Mouse (Mus musculus) gonadal fat pad, adult 2 months (tissue): Measurements from ENCODE around the gene Adgrv1. TPM values are rescaled to one million over a fixed set of nuclear protein-coding genes. Genes with fewer than 3 reads are reported as not detected.
A peak's percentile ranks its signal among the peaks of the same experiment; 100 is the strongest.

Source experiments
- DNase-seq: peaks from one replicate; pipeline ENCODE4 v3.0.0-alpha.2; 2012; ENCODE audit warnings: low read depth
- polyA plus RNA-seq: library from polyadenylated mRNA; depleted of rRNA; stranded (reverse); fragments of >200 nt; gene quantifications from 2 replicates; pipeline ENCODE4 v1.2.3, GENCODE M21; 2012

Adgrv1 gene
- polyA plus RNA-seq, 1 experiment = 0.45 TPM

DNA sequence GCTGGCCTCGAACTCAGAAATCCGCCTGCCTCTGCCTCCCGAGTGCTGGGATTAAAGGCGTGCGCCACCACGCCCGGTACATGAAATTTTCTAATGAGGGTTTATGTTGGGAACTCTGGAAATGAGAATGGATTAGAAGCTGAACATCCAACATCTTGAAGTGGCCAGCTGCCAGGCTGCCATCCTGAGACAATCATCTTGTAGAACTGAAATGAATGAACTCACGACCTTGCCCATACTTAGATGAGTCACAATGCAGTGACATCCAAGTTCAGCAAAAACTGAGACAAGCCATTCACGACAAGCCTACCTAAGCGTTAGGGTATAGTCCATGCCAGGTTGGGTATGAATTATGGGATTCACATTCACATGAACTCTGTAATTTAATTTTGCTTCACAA is 393.1 kb downstream of the Adgrv1 start:
- no peak for DNase-seq

DNA sequence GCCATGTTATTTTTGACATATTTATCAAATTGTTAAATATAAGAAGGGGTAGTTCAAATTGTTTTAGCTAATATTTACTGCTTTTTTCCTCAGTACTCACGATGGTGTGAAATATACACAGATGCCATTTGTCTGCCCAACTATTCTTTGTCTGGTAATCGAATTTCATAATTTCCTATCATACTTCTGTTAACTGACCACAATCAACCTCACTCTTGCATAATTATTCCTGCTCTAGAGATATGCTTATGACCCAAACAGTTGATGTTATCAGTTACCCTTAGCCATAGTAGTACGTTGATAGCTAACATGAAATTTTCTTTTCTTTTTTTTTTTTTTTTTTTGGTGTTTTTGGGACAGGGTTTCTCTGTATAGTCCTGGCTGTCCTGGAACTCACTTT is 393.5 kb downstream of the Adgrv1 start:
- no peak for DNase-seq

DNA sequence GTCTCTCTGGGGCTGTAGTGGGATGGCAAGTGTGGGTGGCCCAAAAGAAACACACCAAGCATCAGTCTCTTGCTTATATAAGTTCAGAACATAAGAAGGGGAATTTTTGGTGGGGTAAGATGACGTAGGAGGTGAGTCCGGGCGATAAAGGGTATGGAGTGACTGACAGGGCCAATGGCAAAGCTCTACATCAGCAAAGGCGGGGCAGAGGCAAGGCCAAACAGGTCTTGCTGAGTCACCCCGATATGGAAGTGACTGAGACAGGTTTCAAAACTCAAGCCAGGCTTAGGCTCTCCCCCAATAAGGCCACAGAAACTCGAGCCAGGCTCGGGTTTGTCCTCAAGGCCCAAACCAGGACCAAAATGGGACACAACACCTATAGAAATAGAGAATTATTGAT is 394.1 kb downstream of the Adgrv1 start:
- no peak for DNase-seq

DNA sequence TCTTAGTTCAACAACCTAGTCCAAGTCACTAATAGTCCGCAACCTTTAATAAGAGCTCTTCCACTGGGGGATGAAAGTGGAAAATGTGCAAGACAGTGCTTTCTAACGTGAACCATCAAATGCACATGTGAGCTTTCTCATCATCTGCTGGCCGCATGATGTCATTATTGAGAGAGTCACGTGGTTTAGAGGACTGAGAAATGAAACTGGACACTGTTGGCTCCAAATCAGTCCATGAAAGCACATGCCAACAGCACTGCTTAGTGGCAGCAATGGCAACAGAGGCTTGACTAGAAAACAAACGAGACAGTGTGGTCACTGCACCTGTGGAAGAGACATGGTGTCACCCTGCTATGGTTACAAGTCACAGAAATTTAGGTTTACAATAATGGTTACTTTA is 395.0 kb downstream of the Adgrv1 start:
- DNase-seq = no peak

DNA sequence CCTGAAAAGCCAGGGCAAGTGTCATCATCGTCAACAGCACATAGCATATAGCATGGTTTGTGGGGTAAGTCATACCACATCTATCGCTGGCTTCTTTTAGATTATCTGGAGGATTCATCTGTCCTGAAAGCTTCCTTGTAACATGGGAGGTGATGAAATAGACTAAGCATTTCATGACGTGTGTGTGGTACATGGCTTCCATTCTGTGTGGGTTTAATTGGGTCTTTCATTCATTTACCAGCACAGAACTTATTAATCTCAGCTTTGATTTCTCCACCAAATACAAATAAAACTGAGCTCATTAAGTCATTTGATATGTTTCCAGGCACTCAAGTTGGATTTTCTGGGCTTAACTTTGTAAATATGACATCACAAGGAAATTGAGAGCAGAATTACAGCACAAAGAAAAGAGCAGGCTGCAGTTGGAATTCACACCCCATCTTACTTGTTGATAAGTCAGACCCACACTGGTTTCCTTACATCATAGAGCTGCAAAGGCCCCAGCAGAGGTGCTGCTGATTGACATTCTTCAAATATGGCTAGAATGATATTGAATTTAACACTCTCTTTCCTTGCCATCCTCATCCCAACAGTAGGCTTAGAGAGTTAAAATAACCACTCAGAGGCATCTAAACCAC is 396.1 kb downstream of the Adgrv1 start:
- peak; percentile 13 for DNase-seq

DNA sequence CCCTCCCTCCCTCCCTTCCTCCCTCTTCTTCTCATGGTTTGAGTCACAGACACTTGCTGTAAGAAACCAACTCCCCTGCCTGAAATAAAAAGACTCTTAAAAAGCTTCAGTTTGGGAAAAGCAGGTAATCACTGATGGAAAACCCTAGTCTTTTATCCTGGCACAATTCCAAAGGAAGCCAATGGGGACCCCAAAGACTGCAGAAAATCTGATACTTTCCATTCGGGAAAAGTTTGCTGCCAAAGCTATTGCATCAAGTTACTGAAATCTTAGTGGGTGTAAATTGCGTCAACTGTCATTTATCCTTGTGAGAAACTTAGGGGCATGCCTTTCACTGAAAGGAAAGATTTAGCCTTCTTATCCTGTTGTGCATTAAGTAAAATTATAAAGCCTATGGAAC is 398.9 kb downstream of the Adgrv1 start:
- DNase-seq = no peak

DNA sequence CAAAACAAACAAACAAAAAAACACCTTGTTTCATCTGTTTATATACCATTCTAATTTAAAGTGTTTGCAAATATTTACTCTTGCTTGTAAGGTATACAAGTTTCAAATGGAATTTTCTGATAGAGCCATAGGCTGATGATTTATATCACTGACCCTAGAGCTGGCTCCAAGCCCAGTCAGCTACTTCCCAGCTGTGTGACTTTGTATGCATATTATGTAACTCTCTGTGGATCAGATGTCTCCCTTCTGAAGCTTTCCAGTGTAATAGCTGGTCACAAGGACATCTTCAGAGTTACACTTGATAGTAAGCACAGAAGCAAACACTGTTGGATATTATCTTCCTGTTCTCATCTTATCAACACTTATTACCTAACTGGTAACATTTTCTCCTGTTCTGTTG is 400.1 kb downstream of the Adgrv1 start:
- no peak for DNase-seq

DNA sequence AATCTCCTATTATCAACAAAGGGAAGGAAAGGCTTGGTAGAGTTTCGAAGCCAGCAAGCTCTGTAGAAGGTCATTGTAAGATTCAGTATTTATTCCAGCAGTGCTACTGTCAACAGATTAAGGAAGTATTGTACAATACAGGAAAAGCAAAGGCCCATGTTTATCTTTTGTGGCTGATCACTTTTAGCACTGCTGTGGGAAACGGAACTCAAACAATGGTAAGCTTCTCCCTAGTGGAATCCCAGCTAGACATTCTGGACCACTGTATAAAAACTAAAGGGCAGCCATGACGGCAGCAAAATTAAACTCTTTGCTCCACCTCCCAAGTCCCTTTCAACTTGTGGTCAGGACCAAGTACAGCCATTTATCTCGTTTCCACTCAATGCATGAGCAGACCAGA is 402.8 kb downstream of the Adgrv1 start:
- DNase-seq = no peak

DNA sequence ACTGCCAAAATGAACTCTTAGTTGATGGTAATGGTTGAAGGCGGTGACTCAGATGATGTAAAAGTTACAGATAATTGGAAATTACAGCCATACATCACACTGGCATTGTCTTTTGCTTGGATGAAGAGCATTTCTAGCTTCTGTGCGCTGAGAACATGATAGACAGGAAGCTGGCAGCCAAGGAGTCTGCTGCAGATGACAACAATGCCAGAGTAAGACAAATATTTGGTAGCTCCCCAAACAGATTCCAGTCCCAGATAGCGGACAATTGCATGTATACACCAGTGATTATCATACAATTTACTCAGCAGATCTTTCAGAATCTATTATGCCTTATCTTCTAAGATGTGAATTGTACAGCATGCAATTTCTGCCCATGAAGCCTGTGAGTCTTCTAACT is 409.2 kb downstream of the Adgrv1 start:
- DNase-seq = no peak

DNA sequence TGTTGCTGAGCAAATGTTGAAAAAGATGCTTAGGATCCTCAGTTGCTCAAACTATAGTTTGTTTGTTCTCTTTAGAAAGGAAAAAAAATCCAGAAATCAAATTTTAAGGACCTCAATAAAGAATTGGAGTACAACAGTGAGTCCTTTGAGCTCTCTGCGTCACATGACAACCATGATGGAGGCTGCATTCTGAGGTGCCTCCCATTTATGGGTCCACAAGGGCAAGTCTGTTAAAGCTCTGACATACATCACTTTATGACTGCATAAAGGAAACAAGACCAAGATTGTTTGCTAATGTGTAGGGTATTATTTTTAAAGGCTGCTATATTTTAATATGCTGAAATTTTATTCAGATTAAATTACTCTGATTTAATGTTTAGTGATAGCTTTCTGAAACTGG is 410.6 kb downstream of the Adgrv1 start:
- DNase-seq = no peak

DNA sequence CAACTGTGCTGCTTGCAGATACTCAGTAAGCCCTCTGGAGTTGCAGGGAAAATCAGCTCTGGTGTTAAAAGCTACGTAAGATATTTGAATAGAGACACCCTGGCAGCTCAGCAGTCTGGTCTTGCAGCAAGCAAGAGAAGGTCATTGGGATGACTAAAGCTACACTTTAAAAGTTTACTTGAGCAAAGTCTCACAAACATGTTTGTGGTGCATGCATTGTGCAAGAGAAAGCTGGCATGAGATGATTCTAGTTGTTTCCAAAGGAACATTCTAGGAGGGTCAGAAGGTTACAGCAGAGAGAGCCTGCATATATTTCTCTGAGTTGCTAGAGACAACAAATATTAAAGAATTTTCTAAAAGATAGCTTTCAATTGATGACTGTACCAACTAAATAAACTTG is 421.5 kb downstream of the Adgrv1 start:
- DNase-seq = no peak

DNA sequence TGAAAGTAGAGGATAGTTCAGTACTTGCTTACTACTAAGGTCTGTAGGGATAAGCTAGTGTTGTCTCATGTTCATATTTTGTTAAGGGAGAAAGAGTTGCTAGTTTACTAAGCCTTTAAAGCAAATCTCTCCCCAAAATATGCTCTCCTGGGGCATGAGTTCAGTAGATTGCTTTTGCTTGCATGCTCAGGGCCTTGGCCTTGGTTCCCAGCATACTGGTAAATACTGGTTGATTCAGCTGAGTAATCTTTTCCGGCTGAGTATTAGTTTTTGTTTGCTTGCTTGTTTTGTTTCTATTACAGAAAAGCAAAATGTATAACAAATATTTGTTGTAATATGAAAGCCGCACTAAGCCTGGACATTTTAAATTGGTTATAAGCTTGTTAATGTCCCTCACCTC is 422.4 kb downstream of the Adgrv1 start:
- no peak for DNase-seq

DNA sequence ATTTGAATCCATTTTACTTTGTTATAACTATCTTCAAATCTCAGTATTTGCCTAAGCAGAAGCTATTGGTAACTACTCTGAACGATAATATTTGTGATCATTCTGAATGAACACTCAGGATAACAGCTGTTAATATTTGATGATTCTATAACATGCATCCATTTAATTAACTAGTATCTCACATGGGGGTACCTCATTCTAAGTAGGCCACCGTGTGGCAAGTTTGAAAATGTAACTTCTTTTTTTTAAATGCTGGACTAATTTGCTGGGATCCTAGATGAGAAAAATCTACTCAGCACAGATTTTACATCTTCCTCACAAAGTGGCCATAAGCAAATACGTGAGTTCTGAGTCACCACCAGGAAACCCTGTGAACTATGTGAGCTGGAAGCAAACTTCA is 423.1 kb downstream of the Adgrv1 start:
- no peak for DNase-seq

DNA sequence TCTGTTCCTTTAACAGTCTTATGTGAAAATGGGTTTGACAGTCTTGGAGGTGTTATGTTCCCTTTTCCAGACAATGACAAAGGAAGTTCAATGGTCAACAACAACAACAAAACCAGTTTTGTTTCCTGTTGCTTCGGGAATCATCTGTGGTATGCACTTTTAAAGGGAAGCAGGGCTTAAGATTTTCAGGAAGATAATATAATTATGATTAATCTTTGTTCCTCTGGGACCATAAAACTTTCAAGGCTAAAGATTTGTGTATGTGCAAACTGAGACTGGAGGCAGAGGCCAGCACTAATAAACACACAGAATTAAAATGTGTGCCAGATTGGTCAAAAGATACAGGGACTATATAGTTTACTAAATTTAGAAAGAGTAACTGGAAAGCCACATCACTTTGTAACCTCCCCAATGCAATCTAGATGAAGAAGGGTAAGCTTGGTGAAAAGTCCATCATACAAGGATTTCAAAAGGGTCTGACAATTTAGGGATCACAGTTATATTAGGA is 424.8 kb downstream of the Adgrv1 start:
- no peak for DNase-seq

DNA sequence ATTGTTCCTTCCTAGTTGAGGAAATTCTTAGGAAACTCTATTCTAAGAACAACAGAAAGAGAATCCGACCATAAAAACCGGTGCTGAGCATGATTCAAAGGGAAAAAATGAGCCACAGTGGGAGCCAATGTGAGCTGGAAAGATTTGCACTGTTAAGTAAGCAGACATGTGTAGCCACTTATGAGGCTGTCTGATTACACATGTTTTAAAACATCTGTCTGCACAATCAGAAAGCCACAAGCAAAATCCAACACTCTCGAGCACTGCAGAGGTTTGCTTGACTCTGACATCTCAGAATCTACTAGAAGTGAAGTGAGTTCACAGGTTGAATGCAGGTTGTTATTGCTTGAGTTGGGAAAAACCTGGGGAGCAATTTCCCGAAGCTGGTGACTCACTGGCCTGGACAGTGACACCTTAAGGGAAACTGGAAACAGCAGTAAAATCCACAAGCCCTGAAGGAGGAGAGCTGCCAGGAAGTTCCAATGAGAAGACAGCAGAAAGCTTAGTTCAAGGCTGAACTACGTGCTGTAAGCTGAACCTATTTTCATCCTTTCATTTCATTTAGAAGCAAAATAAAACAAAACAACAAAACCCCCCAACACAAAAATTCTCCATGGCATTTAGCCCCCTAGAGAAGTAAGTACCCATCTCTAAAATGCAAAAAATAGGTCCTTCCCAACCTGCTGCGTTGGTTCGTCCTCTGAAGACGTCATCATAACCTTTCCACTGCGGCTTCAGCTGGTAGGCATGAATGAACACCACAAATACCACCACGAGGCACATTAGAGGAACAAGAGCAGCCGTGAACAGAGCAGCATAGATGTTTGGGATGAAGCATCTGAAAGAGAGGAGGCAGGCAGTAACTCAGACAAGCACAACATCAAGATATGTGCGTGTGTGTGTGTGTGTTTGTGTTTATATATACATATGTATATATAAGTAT is 450.7 kb downstream of the Adgrv1 start:
- no peak for DNase-seq

DNA sequence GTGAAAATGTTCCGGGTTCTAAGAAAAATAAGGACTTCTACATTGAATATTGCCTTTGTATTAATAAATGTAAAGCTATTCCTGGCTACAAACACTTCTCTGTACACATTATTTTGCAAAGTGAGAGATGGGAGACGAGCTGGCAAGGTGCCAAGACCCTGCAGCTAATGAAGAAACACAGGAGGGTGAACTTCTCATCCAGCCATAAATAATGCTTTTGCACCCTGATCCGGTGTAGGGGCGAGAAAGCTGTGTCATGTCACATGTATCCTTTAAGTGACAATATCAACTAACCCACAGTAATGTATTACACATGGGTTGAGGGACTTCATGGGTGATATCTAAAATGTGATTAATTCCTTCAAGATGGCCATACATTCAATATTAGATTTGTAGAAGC is 451.5 kb downstream of the Adgrv1 start:
- no peak for DNase-seq

DNA sequence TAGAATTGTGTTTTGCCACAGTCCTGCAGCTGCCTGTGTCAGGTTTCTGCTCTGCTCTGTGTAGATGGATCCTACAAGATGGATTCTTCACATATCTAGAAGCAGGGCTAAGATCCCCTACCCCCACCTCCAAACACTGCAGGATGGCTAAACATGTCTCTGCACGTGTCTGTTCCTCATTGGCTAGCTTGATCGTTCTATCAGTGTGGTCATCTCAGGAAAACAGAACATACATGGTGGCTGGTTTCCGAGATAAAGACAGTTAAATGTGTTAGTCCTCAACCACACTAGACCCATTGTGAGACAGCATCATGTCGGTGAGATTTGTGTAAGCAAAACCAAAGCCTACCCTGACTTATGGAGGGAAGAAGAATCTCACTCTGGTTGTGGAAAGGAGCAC is 456.1 kb downstream of the Adgrv1 start:
- DNase-seq = no peak

DNA sequence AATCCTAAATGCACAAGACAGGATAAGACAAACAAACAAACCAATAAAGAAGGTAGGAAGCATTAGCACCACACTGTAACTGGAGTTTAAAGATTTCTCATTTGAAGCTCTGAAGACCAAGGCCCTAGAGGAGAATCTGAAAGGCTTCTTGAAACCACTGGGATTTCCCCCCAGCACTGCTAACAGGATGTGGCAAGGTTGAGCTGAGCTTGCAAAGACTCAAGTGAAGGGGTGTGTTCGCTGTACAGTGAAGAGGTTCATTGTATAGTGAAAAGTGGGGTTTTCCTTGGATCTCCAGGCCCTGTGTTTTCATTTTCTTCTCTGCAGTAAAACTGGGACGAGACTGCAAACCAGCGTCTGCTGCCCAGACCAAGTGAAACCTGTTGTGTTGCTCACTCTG is 456.9 kb downstream of the Adgrv1 start:
- DNase-seq = no peak

DNA sequence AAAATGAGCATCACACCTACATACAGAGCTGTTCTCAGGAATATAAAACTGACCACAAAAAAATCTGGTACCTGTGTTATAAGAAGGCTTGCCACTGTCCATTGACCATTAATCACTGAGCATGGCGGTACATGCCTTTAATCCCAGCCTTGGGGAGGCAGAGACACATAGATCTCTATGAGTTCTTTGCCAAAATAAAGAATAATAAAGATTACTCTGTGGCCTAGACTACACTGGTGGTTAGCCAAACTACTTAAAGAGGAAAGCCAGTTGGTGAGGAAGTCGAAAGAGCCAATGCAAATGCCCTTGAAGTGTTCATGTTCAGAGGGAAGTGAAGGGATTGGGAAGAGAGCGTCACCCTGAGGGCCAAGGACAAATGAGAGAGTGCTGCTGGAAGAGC is 461.8 kb downstream of the Adgrv1 start:
- DNase-seq = peak; percentile 65

DNA sequence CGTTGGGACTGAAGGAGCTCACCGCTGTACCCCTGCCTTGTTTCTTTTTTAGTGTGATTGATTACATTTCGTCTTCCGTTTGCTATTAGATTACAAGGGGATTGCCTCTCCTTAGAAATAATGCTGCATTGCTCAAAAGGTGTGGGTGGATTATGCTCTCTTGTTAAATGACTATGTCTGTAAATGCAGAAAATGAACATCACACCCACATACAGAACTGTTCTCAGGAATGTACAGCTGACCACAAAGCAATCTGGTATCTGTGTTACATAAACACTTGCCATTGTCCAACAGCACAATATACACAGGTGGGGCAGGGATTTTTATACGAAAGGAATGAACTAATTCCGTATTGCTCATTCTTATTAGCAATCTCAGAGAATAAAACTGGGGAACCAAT is 465.5 kb downstream of the Adgrv1 start:
- DNase-seq = no peak

DNA sequence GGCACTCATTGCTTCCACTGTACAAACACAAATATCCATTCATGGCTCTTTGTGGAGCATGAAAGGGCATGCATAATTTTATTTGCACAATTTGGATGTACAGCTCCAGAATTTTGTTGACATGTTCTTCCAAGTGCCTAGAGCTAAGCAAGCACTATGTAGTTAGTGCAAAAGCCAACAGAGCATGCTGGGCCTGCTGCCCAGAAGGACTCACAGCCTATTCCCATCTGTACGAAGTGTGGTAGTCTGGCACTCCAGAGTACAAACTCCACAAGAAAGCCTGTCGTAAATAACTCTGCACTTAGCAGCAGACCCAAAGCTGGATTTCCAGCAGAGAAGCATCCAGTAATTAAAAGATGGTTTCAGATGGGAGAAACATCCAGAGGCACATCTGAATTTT is 473.1 kb downstream of the Adgrv1 start:
- DNase-seq = no peak

DNA sequence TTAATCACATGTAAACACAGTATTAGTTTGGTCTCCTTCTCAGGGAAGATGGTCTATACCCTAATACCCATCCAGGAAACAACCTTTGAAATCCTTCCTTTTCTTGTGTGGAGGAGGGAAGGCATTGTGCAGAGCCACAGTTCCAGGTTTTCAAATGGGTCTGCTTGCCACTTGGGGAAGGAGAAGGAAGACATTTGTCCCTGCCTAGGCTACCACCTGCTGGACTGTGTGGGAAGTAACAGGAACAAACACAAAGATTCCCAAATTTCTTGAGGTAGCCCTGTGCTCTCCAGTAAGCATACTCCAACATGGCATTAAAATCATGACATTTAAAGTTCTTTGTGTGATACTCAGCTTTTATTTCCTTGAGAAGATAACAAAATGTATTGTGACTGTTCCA is 477.6 kb downstream of the Adgrv1 start:
- DNase-seq = no peak

DNA sequence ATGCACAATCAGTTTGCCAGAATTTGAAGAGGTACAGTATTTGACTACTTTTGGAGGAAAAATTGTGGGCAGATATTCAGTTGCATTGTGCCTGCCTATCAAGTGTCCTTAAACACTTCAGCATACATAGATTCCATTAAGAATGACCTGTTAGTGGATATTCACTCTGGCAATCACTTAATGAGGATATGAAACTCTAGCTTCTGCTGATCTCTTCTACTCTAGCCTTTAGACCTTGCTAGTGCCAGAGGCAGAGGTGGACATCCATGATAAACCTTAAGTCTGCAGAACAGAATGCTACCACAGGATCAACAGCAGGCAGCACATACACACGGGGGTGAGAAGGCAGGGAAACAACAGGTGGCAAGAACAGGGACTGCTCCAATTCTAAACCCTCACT is 488.5 kb downstream of the Adgrv1 start:
- no peak for DNase-seq
